Mouse (Mus musculus): ENCODE measurements around the gene Zfp1.
A peak's percentile ranks its signal among the peaks of the same experiment; 100 is the strongest.

The Zfp1 gene

GRCm38 (mm10) chr8:111643264-111644141 lies at the start of gene Zfp1:
Zfp1 (plus strand) TSS chr8:111643401.
- peak; percentile 55 for DNase-seq (ENCODE audit: low spot score)

- no peak for DNase-seq (ENCODE audit: low spot score)
Measured at GRCm38 (mm10) chr8:111594044-111594840, 49.0 kb upstream of the Zfp1 start.

GRCm38 (mm10) chr8:111594951-111595350 lies 48.2 kb upstream of the Zfp1 start:
- DNase-seq (ENCODE audit: low spot score), result no peak

GRCm38 (mm10) chr8:111595712-111596484 lies 47.3 kb upstream of the Zfp1 start:
- DNase-seq (ENCODE audit: low spot score), result no peak

GRCm38 (mm10) chr8:111596485-111596821 lies 46.7 kb upstream of the Zfp1 start:
- DNase-seq (ENCODE audit: low spot score), result no peak

GRCm38 (mm10) chr8:111597310-111597709 lies 45.9 kb upstream of the Zfp1 start:
- DNase-seq (ENCODE audit: low spot score), result no peak

GRCm38 (mm10) chr8:111599707-111600444 lies 43.3 kb upstream of the Zfp1 start:
- no peak for DNase-seq (ENCODE audit: low spot score)

- no peak for DNase-seq (ENCODE audit: low spot score)
Measured at GRCm38 (mm10) chr8:111602050-111602449, 41.2 kb upstream of the Zfp1 start.

GRCm38 (mm10) chr8:111604986-111605385 lies 38.2 kb upstream of the Zfp1 start:
- no peak for DNase-seq (ENCODE audit: low spot score)

GRCm38 (mm10) chr8:111606961-111607360 lies 36.2 kb upstream of the Zfp1 start:
- DNase-seq (ENCODE audit: low spot score), result no peak

- no peak for DNase-seq (ENCODE audit: low spot score)
Measured at GRCm38 (mm10) chr8:111607414-111607813, 35.8 kb upstream of the Zfp1 start.

GRCm38 (mm10) chr8:111613181-111613580 lies 30.0 kb upstream of the Zfp1 start:
- DNase-seq (ENCODE audit: low spot score), result no peak

- DNase-seq (ENCODE audit: low spot score), result no peak
Measured at GRCm38 (mm10) chr8:111614786-111615701, 28.2 kb upstream of the Zfp1 start.

- no peak for DNase-seq (ENCODE audit: low spot score)
Measured at GRCm38 (mm10) chr8:111617812-111618211, 25.4 kb upstream of the Zfp1 start.

GRCm38 (mm10) chr8:111618273-111618672 lies 24.9 kb upstream of the Zfp1 start:
- no peak for DNase-seq (ENCODE audit: low spot score)

GRCm38 (mm10) chr8:111619936-111620335 lies 23.3 kb upstream of the Zfp1 start:
- no peak for DNase-seq (ENCODE audit: low spot score)

GRCm38 (mm10) chr8:111622104-111622503 lies 21.1 kb upstream of the Zfp1 start:
- no peak for DNase-seq (ENCODE audit: low spot score)

GRCm38 (mm10) chr8:111622553-111622952 lies 20.6 kb upstream of the Zfp1 start:
- no peak for DNase-seq (ENCODE audit: low spot score)

- DNase-seq (ENCODE audit: low spot score), result no peak
Measured at GRCm38 (mm10) chr8:111624081-111624852, 18.9 kb upstream of the Zfp1 start.

- no peak for DNase-seq (ENCODE audit: low spot score)
Measured at GRCm38 (mm10) chr8:111624853-111625221, 18.4 kb upstream of the Zfp1 start.

Measured in urinary bladder, postnatal 10 days (tissue).